Mouse (Mus musculus) liver, embryonic 14.5 days (tissue): ENCODE results near the gene C530008M17Rik. TPM values are rescaled to one million over a fixed set of nuclear protein-coding genes. Genes with fewer than 3 reads are reported as not detected.

Source experiments
- ATAC-seq: fragments of 200-750 bp; cut with Nextera tagmentation; 2 replicates; pipeline ENCODE4 v1.8.0; 2017; ENCODE audit warnings: moderate number of reproducible peaks, mild to moderate bottlenecking, moderate library complexity; ENCODE audit not compliant: insufficient read depth
- DNase-seq, 3 experiments: peaks; one replicate each; pipeline ENCODE4 v3.0.0-alpha.2; 2012 to 2013; ENCODE audit warnings: low read depth in 3 of 3, low spot score in 3 of 3
- H3K27ac ChIP-seq: fragments of 300-500 bp; sonication (generic); 2 replicates; pipeline ENCODE4 v1.5.1; 2014; ENCODE audit warnings: moderate library complexity, mild to moderate bottlenecking, control low read depth, inconsistent platforms
- H3K27me3 ChIP-seq: fragments of 300-500 bp; sonication (generic); 2 replicates; pipeline ENCODE4 v1.6.1; 2014; ENCODE audit warnings: mild to moderate bottlenecking, low read length, moderate library complexity; ENCODE audit not compliant: control insufficient read depth, insufficient read depth
- H3K36me3 ChIP-seq: fragments of 300-500 bp; sonication (generic); replicated peaks from 2 replicates; pipeline ENCODE4 v1.6.1; 2014; ENCODE audit warnings: low read depth; ENCODE audit not compliant: control insufficient read depth, insufficient read depth
- H3K4me1 ChIP-seq, 2 experiments: fragments of 200-500 bp in 1 of 2; fragments of 300-500 bp in 1 of 2; sonication (generic) in 1 of 2; replicated peaks; 2 replicates each; pipeline ENCODE4 v1.6.1; 2012 to 2014; ENCODE audit warnings: antibody characterized with exemption in 1 of 2, inconsistent platforms in 1 of 2, low read length in 1 of 2; ENCODE audit not compliant: control insufficient read depth in 2 of 2, insufficient read depth in 2 of 2
- H3K4me2 ChIP-seq: fragments of 300-500 bp; sonication (generic); 2 replicates; pipeline ENCODE4 v1.6.1; 2014; ENCODE audit warnings: low read depth, mild to moderate bottlenecking, control low read depth, moderate library complexity
- H3K4me3 ChIP-seq, 2 experiments: fragments of 200-500 bp in 1 of 2; fragments of 300-500 bp in 1 of 2; sonication (generic) in 1 of 2; 2 replicates each; pipeline ENCODE4 v1.5.1; 2012 to 2014; ENCODE audit warnings: low read depth in 2 of 2, low read length in 2 of 2, mild to moderate bottlenecking in 2 of 2, control low read depth in 1 of 2, inconsistent platforms in 1 of 2, moderate library complexity in 1 of 2; ENCODE audit not compliant: insufficient read depth in 1 of 2
- H3K9ac ChIP-seq: fragments of 300-500 bp; sonication (generic); replicated peaks from 2 replicates; pipeline ENCODE4 v1.6.1; 2014; ENCODE audit warnings: mild to moderate bottlenecking, control low read depth, moderate library complexity
- H3K9me3 ChIP-seq: fragments of 300-500 bp; sonication (generic); 2 replicates; pipeline ENCODE4 v1.6.1; 2016; ENCODE audit warnings: low read length, mixed read lengths; ENCODE audit not compliant: control insufficient read depth
- CTCF ChIP-seq: IDR thresholded peaks from 2 replicates; pipeline ENCODE4 v1.5.1; 2016; ENCODE audit warnings: antibody characterized with exemption, low read depth, control low read depth
- EP300 ChIP-seq: IDR thresholded peaks from 2 replicates; pipeline ENCODE4 v1.6.1; 2016; ENCODE audit warnings: antibody characterized with exemption, low read depth
- WGBS: fragments of 180-500 bp; shearing (Covaris S2); extraction: QIAGEN DNeasy Blood & Tissue Kit; methylation state at CpG from one replicate; pipeline ENCODE4 v1.1.7; 2014; ENCODE audit not compliant: insufficient replicate concordance; 5-methylcytosine and 5-hydroxymethylcytosine counted together
- polyA plus RNA-seq, 2 experiments: library from polyadenylated mRNA; depleted of rRNA in 1 of 2; stranded (reverse) in 1 of 2; unstranded in 1 of 2; fragments of >200 nt; fragmentation: Nextera tagmentation in 1 of 2; extraction: Ambion mirVana in 1 of 2; gene quantifications; 2 replicates each; pipeline versions ENCODE4 v1.2.1 to v1.2.3; 2012 to 2014

The C530008M17Rik gene
- polyA plus RNA-seq, 2 experiments: 4.3 to 7.7 TPM

DNA sequence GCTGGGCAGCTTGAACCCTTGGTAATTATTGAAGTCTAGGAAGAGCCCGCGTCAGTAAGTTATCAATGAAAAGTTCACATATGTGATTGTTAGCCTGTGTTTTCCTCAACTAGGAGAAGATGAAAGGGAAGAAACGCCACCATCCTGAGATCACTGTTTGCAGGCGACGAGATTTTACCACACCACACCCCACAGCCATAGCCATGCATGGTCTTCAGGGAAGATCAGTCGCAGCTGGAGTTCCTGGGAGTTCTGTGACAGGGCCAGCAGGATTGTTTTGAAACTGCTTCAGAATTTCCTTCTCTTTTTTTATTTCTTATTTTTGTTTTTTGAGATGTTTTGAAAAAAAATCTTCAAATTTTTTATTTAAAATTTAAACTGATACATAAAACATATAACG is 8.6 kb downstream of the C530008M17Rik start:
- no peaks in the 10 kb centered on the region for H3K9me3 ChIP-seq
- no peak overlapping the region for H3K27ac ChIP-seq
- no peak overlapping the region for H3K4me3 ChIP-seq
- H3K4me2 ChIP-seq: no peak overlapping the region
- DNase-seq (no peak), ATAC-seq (no peak)
- no peak overlapping the region for H3K9ac ChIP-seq
- H3K36me3 ChIP-seq: no peaks in the 10 kb centered on the region
- no peak for TF ChIP-seq CTCF
- TF ChIP-seq EP300: no peak
- H3K4me1 ChIP-seq: peaks cover 19 to 21% of the 10 kb centered on the region in 2 experiments
- WGBS: 74% methylated on average over 7 of the region's 7 CpGs
- no peaks in the 10 kb centered on the region for H3K27me3 ChIP-seq

DNA sequence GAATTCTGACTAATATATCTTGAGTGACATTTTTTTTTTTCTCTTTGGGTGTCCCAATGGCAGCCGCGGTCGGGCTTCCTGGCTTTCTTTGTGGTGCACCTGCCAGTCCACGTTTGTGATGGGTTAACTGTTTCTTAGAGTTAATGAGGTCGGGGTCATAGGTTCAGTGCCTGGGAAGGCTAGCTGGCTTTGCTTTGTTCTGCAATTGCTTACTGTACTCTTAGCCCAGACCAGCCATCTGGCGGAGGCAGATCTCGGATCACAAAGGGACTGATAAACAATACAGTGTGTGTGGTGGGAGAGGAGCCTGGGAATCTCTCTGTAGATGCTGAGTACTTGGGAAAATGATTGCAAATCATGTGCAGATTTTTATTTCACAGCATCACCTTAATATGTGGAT is 9.1 kb downstream of the C530008M17Rik start:
- no peak overlapping the region for H3K9ac ChIP-seq
- H3K27ac ChIP-seq: no peak overlapping the region
- no peaks in the 10 kb centered on the region for H3K36me3 ChIP-seq
- DNase-seq (no peak), ATAC-seq (no peak)
- TF ChIP-seq EP300 (no peak), CTCF (no peak)
- no peaks in the 10 kb centered on the region for H3K27me3 ChIP-seq
- WGBS: 53% methylated on average over 7 of the region's 7 CpGs
- peaks cover 16% of the 10 kb centered on the region in 2 experiments for H3K4me1 ChIP-seq
- H3K4me3 ChIP-seq: no peak overlapping the region
- no peak overlapping the region for H3K4me2 ChIP-seq
- no peaks in the 10 kb centered on the region for H3K9me3 ChIP-seq

DNA sequence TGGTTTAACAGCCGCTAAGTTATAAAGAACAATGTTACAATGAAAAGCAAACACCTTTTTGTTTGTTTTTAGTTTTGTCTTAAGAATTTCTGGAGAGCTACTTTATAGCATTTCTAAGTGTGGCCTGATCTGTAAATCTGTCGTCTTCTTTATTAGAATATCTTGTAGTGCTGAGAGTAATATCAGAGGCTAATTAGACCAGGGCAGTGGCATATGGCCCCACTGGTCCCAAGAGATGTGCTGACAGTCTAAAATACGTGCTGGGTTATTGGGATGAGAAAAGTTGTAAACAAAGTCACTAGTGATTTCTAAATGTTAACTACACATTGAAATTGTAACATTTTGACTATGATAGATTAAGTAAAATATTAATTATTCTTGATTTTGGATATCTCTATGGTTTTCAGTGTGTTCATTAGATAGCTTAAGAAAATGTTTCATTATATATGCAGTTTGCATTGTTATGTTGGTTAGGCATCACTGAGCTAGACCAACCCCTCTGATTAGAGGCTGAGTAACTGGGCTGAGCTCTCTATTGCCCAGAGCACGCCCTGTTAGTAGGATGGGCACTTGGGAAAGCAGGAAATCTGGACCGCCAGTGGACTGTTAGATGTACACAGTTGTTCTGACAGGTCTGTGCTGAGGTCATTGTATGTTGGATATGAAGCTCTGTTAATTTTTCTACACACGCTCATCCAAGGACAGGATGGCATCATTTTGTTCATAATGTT is 9.9 kb downstream of the C530008M17Rik start:
- peaks cover 8 to 12% of the 10 kb centered on the region in 2 experiments for H3K4me1 ChIP-seq

DNA sequence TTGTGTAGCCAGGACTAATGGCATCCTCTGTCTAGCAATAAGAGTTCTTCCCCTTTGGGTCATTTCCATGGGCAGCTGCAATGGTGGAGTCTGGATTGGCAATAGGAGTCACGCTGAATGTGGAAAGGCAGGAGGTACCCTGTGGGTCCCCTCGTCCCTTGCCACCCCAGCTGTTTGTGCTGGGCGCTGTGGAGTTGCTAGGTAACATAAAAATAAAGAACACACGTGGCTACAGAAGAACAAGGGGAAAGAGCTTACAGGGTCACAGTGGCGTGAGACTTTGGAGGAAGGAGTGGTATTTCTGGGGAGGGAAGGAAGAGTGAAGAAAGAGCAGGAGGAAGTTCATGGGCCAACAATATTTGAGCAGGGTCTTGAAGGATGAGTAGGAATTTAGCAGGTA is 11.8 kb downstream of the C530008M17Rik start:
- no peak overlapping the region for H3K4me3 ChIP-seq
- no peaks in the 10 kb centered on the region for H3K36me3 ChIP-seq
- no peak overlapping the region for H3K9ac ChIP-seq
- TF ChIP-seq CTCF (no peak), EP300 (no peak)
- no peak for ATAC-seq
- H3K27me3 ChIP-seq: no peaks in the 10 kb centered on the region
- no peak for DNase-seq
- H3K9me3 ChIP-seq: no peaks in the 10 kb centered on the region
- peaks cover 0 to 2% of the 10 kb centered on the region in 2 experiments; a peak in 3 of 4 replicates for H3K4me1 ChIP-seq
- no peak overlapping the region for H3K27ac ChIP-seq
- WGBS: 55% methylated on average over 5 of the region's 5 CpGs
- H3K4me2 ChIP-seq: no peak overlapping the region

More for the DNA sequence above, 9.9 kb downstream of the C530008M17Rik start:
- no peak for DNase-seq
- 83% methylated on average over 6 of the region's 6 CpGs for WGBS
- no peak for ATAC-seq
- Histone ChIP-seq H3K4me2 (no peak overlapping the region), H3K27ac (no peak overlapping the region), H3K36me3 (no peaks in the 10 kb centered on the region), H3K4me3 (no peak overlapping the region), H3K27me3 (no peaks in the 10 kb centered on the region), H3K9me3 (no peaks in the 10 kb centered on the region), H3K9ac (no peak overlapping the region)
- TF ChIP-seq CTCF (no peak), EP300 (no peak)

DNA sequence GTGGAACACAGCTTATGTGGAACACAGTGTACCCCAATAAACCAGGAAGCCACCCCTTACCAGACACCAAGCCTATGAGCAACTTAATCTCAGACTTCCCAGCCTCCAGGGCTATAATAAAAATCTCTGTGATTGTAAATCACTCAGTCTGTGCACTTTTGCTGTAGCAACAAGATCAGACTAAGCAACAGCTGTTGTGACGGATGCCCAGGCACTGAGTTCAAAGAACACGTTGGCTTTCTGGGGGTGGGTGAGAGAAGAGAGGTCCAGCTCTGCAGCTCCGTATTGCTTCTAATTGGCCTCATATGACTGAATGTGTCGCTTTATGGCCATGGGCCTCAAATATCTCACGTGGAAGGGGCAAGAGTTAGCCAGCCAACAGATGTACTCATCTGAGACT is 12.2 kb downstream of the C530008M17Rik start:
- TF ChIP-seq EP300 (no peak), CTCF (no peak)
- DNase-seq (no peak), ATAC-seq (no peak)
- no peaks in the 10 kb centered on the region for H3K36me3 ChIP-seq
- no peak overlapping the region for H3K27ac ChIP-seq
- no peaks in the 10 kb centered on the region for H3K9me3 ChIP-seq
- H3K27me3 ChIP-seq: no peaks in the 10 kb centered on the region
- no peak overlapping the region for H3K9ac ChIP-seq
- no peak overlapping the region for H3K4me2 ChIP-seq
- H3K4me3 ChIP-seq: no peak overlapping the region
- 80% methylated on average over 5 of the region's 5 CpGs for WGBS
- H3K4me1 ChIP-seq: peaks cover 0 to 2% of the 10 kb centered on the region in 2 experiments; a peak in 3 of 4 replicates
